Mouse (Mus musculus): ENCODE data around the gene Pcdh7.

Pcdh7 gene

DNA sequence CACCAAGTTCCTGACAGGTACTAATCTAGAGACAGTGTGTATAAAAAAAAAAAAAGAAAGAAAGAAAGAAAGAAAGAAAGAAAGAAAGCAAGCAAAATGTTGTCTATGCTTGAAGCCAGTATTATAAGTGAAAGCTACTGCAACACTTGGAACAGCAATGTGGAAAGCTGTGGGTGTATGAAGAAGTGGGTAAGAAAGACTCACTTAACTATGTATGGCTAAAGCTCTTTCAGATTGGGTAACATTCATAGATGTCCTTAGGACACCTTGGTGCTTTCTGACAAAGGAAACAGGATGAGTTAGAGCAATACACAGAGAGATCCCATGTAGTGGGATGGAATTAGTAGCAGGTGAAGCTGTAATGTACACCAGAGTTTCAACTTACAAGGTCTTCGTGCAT, 32.6 kb downstream of the Pcdh7 start:
- DNase-seq (ENCODE audit: low spot score) = no peak

- DNase-seq (ENCODE audit: low spot score) = peak; percentile 5
These were observed 38.0 kb downstream of the Pcdh7 start for GRCm38 (mm10) chr5:57755791-57756190.

GRCm38 (mm10) chr5:57756726-57757424, 39.1 kb downstream of the Pcdh7 start:
- DNase-seq (ENCODE audit: low spot score) = peak; percentile 2

- DNase-seq (ENCODE audit: low spot score) = no peak
These were observed 39.7 kb downstream of the Pcdh7 start for GRCm38 (mm10) chr5:57757436-57757898.

DNA sequence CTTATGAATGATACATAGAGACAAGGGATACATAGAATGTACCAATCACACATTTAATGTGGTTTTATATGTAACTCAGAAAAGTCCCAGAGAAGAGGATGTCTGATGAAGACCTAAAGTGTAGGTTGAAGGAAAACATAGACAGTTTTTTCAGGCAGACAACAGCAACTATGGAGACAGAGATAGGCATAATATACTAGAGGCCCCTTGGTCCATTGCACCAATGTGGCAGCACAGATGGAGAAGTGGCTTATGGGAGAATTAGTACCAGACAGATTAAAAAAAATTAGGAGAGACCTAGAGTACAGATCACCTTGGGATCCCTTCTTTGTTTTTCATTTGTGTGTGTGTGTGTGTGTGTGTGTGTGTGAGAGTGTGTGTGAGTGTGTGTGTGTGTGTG, 41.2 kb downstream of the Pcdh7 start:
- DNase-seq (ENCODE audit: low spot score) = no peak

DNA sequence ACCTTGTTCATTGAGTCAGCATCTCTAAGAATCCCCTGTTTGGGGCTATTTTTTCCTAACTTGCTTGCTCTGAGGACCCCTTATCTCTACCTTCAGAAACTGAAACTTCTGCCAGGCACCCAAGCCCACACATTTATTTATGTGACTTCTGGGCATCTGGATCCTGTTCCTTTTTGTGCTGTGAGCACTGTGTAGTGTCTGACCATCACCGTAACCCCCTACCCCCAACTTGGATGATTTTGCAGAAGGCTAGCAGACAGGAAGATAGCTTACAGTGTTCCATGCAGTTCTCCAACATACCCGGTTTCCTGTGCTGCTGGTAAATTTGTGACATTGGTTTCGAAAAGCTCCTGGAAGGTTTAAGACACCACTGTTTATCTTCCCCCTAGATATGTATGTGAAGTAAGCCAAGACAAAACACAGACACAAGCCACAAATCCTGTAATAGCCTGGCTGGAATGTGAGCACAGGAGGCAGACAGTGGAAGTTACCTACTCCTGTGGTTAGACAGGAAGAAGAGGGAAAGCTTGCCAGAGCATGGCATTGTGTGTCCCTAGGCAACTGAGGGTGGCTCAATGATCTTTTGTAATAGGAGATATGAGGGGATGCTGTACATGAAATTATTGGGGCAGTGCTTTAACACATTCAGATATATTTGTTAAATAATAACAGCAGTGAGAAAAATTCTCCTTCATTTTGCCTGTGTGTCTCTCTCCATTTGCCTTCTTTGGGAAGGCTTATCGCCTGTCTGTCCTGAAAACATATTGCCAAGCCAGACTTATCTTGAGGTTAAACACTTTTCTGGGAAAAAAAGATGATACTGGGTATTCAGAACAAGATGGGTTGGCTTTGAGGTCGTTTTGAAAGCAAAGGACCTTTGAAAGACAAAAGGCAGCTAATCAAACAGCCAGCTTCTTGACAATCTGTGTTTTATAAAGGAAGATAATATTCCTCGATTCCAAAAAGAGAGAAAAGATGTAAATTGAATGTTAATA, 42.6 kb downstream of the Pcdh7 start:
- DNase-seq (ENCODE audit: low spot score) = no peak

- no peak for DNase-seq (ENCODE audit: low spot score)
These were observed 47.6 kb downstream of the Pcdh7 start for GRCm38 (mm10) chr5:57765356-57765755.

DNA sequence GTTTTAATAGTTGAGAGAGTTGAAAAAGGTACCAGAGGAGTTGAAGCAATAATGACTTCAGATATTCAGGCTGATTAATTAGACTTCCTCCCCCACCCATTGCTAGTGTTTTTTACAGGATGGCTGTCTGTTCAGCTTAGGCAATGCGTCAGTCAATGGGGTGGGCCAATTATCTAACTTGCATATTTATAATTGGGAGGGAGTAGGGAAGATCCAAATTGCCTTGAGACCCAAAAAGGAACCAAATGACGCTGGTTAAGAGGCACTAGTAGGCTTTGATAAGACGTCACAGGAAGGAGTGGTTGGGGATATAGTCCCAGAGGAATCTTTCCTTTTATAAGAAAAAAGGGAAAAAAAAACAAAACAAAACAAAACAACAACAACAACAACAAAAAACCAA, 49.6 kb downstream of the Pcdh7 start:
- no peak for DNase-seq (ENCODE audit: low spot score)

- no peak for DNase-seq (ENCODE audit: low spot score)
These were observed 50.8 kb downstream of the Pcdh7 start for GRCm38 (mm10) chr5:57768469-57769022.

GRCm38 (mm10) chr5:57769644-57770043, 51.9 kb downstream of the Pcdh7 start:
- no peak for DNase-seq (ENCODE audit: low spot score)

DNA sequence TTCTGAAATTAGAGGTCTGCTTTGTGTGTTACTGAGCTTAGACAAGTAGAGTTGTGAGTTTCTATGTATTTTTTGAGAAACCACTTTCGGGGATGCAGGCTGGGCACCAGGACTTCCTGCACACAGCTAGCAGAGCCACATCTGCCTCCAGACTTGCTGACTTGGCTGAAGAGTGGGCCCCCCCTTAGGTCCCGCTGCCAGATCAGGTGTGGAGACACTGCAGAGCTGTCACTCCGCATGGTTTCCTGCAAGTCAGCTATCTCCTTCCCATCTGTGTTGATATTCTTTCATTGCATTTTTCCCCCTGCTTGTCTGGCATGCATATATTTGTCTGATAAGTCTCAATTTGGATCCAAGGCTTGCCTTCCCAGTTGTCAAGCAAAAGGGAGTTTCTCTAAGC, 52.6 kb downstream of the Pcdh7 start:
- DNase-seq (ENCODE audit: low spot score) = no peak

GRCm38 (mm10) chr5:57771122-57771521, 53.4 kb downstream of the Pcdh7 start:
- DNase-seq (ENCODE audit: low spot score) = no peak

DNA sequence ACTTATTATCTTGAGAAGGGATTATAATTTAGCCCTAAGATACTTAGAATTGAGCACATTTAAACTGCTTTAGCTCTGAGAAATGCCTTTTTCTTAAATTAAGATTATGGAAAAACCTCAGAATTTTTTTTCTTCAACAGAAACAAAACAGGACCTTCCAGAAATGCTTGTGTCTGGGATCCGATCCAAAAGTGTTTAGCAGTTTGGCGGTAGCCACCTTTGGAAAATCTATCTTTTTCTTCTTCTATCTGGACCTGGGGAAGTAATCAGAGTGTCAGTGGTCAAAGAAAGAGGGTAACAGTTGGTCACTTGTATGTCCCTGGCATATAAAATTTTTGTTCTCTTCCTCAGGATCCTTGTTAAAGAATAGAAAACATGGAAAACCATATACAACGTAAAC, 54.9 kb downstream of the Pcdh7 start:
- no peak for DNase-seq (ENCODE audit: low spot score)

DNA sequence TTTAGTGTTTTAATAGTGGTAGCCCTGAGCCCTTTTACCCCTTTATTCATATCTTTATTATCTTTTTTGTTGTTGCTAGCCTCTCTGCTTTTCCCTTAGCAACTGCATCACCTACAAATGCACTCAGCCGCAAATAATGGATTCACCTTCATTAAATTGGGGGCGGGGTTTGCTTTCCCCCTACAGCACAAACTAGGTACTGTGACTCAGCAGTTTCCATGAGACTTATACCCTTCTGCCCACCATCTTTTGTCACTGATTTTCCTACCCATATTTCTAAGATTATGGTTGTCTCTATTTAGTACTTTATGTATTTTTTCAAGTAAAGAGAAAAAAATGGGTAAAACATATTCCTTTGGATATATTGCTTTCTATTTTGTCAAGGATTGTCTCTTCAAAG, 56.7 kb downstream of the Pcdh7 start:
- no peak for DNase-seq (ENCODE audit: low spot score)

- DNase-seq (ENCODE audit: low spot score) = no peak
These were observed 60.3 kb downstream of the Pcdh7 start for GRCm38 (mm10) chr5:57778093-57778492.

DNA sequence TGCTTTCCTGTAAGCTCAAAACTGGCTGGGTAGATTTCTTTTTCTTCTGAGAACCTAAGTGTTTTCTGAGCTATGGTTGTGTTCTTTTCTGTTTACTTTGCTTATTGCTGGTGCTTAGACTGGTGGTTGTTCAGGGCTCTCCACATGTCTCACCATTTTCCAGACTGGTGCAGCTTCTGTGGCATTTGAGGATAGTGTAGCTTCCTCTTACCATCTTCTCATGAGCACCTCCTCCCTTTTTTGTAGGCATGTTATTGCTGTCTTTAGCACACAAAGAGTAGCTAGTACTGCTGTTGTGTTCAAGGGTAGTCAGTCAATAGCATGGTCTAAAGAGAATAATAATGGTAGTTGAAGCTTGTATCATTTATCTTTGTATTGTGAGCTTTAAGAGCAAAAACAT, 62.2 kb downstream of the Pcdh7 start:
- DNase-seq (ENCODE audit: low spot score) = no peak

- no peak for DNase-seq (ENCODE audit: low spot score)
These were observed 62.8 kb downstream of the Pcdh7 start for GRCm38 (mm10) chr5:57780574-57780973.

DNA sequence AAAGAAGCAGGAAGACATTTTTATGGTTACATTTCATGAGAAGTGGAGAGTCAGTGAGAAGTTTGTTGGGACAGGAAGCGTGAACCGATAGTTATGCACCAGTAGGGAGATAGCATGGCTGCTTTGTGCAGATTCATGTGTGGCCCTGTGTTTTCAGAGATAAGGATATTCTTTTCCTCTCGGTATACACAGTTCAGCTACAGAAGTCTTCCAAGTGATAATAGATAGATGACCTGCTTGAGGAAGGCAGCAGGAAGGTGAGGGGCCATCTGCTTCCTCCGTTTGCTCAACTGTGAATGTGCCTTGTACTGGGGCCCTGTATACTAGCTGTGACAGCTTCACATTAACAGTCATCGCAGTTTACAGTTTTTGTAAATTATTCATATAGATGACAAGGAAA, 64.2 kb downstream of the Pcdh7 start:
- no peak for DNase-seq (ENCODE audit: low spot score)

GRCm38 (mm10) chr5:57782546-57782945, 64.8 kb downstream of the Pcdh7 start:
- DNase-seq (ENCODE audit: low spot score) = no peak

DNA sequence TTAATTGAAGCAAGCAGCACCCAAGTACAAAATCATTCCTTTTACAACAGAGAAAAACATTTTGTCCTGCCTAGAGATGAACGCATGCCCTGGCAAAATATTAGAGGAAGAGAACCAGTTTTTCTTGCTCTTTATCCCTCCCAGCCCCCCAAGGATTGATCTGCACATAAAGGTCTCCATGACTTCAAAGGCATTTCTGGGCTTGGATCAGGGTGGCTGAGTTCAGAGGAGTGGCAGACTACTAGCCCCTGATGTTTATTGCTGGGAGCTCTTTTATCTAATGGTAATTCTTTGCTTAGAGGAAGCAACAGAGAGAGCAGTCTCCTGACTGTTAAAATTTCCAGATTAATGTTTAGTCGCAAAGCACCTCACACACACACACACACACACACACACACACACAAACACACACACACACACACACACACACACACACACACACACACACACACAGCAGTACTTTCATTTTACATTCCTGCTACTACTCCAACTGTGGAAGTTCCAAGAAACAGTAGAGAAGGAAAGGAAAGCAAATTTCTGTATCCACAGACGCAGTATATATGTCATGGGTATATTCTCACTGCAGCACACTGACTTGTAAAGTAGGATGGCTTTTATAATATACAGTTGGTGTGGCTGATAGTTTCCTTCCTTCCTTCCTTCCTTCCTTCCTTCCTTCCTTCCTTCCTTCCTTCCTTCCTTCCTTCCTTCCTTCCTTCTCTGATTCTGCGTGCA, 71.2 kb downstream of the Pcdh7 start:
- no peak for DNase-seq (ENCODE audit: low spot score)

- DNase-seq (ENCODE audit: low spot score) = no peak
These were observed 78.6 kb downstream of the Pcdh7 start for GRCm38 (mm10) chr5:57796337-57796736.
